ENCODE assay signal across 12 mouse cellular contexts in the genomic region with DNA sequence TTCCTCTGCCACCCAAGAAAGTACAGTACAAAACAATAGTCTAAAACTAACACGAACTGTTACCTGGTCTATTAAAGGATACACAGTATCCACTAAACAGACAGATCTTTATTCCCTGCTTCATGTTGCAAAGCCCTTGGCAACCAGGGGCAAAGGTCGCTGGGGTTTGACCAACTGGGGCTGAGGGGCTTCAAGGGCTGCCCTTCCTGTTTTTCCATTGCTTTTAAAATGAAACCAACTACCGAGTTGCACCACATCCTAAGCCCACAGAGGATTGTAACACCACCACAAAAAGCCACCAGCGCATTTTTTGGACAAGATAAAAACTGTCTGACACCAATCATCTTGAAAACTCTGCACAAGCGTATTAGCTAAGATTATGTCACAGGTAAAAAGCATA.
"Had no signal": no experiment of that assay in that cellular context is flagged by ENCODE, and none has a peak within 500 bp of the region (broad histone marks: within the 10 kb centered on the region; RNA-seq: fewer than 3 reads in every experiment).

No protein-coding gene starts in this region.

- H3K4me3 ChIP-seq: layer of hippocampus, adult 2 months; left cerebral cortex, adult 2 months; limb, embryonic 10.5 days; liver, embryonic 12.5 days; lung, embryonic 15.5 days; midbrain, embryonic 12.5 days had no signal

- H3K9ac ChIP-seq: liver, embryonic 12.5 days; lung, embryonic 15.5 days; midbrain, embryonic 12.5 days had no signal

- H3K27ac ChIP-seq: layer of hippocampus, adult 2 months; left cerebral cortex, adult 2 months; limb, embryonic 10.5 days; liver, embryonic 12.5 days; lung, embryonic 15.5 days; midbrain, embryonic 12.5 days; stomach, postnatal 0 days had no signal

- H3K36me3 ChIP-seq: liver, embryonic 12.5 days; lung, embryonic 15.5 days had no signal

- ATAC-seq: intestine, postnatal 0 days; liver, embryonic 12.5 days had no signal

- H3K4me2 ChIP-seq: liver, embryonic 12.5 days; lung, embryonic 15.5 days; midbrain, embryonic 12.5 days had no signal

- H3K4me1 ChIP-seq: liver, embryonic 12.5 days; lung, embryonic 15.5 days had no signal

- H3K9me3 ChIP-seq: limb, embryonic 10.5 days; liver, embryonic 12.5 days; lung, embryonic 15.5 days; midbrain, embryonic 12.5 days had no signal

- DNase-seq: kidney, adult 8-10 months; kidney, postnatal 36 days; lung, postnatal 14 days; right cerebral cortex, adult 18-20 months had no signal

- H3K27me3 ChIP-seq: liver, embryonic 12.5 days; lung, embryonic 15.5 days; midbrain, embryonic 12.5 days had no signal
